Mouse (Mus musculus): ENCODE data around the gene Obscn.

GRCm38 (mm10) chr11:58948542-58949479 lies 187.4 kb downstream of the Obscn start, which contains the start of gene Hist3h2ba:
- TF ChIP-seq EP300 (IDR thresholded peaks at IDR 0.05; ENCODE audit: low read depth) (peak; percentile 51; the same call in 1 of the 2 replicates), CTCF (IDR thresholded peaks at IDR 0.05; ENCODE audit: low read depth) (no peak)

Data from liver, postnatal 0 days (tissue).